Mouse (Mus musculus) forebrain, embryonic 15.5 days (tissue): ENCODE measurements at regions not wholly inside any gene's neighbourhood (a gene's known extent, or its start where the extent isn't known, plus 50 kb on each side); places are given as distances from the start of the nearest gene placed in this dataset.
"Not testable (repeated sequence)": the region's sequence is repeated elsewhere in the genome, so short reads cannot be mapped to it uniquely, and the experiment has no call there.

Source experiments
- ATAC-seq: fragments of 200-750 bp; cut with Nextera tagmentation; replicated peaks from 2 replicates; pipeline ENCODE4 v1.8.0; 2017; ENCODE audit warnings: mild to moderate bottlenecking, moderate TSS enrichment, moderate library complexity
- H3K27ac ChIP-seq: fragments of 300-500 bp; sonication (generic); replicated peaks from 2 replicates; pipeline ENCODE4 v1.5.1; 2015; ENCODE audit warnings: mild to moderate bottlenecking, inconsistent platforms
- H3K27me3 ChIP-seq: fragments of 300-500 bp; sonication (generic); 2 replicates; pipeline ENCODE4 v1.6.1; 2015; ENCODE audit warnings: inconsistent platforms
- H3K36me3 ChIP-seq: fragments of 300-500 bp; sonication (generic); 2 replicates; pipeline ENCODE4 v1.6.1; 2015; ENCODE audit warnings: mild to moderate bottlenecking, inconsistent platforms
- H3K4me1 ChIP-seq: fragments of 300-500 bp; sonication (generic); 2 replicates; pipeline ENCODE4 v1.6.1; 2015; ENCODE audit warnings: inconsistent platforms
- H3K4me2 ChIP-seq: fragments of 300-500 bp; sonication (generic); replicated peaks from 2 replicates; pipeline ENCODE4 v1.6.1; 2015; ENCODE audit warnings: mild to moderate bottlenecking, inconsistent platforms
- H3K4me3 ChIP-seq: fragments of 300-500 bp; sonication (generic); 2 replicates; pipeline ENCODE4 v1.5.1; 2015; ENCODE audit warnings: mild to moderate bottlenecking, inconsistent platforms
- H3K9ac ChIP-seq: fragments of 300-500 bp; sonication (generic); replicated peaks from 2 replicates; pipeline ENCODE4 v1.6.1; 2015; ENCODE audit warnings: mild to moderate bottlenecking, inconsistent platforms
- H3K9me3 ChIP-seq: fragments of 300-500 bp; sonication (generic); 2 replicates; pipeline ENCODE4 v1.6.1; 2016; ENCODE audit warnings: inconsistent platforms
- WGBS: fragments of 180-500 bp; shearing (Covaris S2); methylation state at CpG from one replicate; pipeline ENCODE4 v1.1.7; 2015; ENCODE audit warnings: mixed read lengths; 5-methylcytosine and 5-hydroxymethylcytosine counted together

DNA sequence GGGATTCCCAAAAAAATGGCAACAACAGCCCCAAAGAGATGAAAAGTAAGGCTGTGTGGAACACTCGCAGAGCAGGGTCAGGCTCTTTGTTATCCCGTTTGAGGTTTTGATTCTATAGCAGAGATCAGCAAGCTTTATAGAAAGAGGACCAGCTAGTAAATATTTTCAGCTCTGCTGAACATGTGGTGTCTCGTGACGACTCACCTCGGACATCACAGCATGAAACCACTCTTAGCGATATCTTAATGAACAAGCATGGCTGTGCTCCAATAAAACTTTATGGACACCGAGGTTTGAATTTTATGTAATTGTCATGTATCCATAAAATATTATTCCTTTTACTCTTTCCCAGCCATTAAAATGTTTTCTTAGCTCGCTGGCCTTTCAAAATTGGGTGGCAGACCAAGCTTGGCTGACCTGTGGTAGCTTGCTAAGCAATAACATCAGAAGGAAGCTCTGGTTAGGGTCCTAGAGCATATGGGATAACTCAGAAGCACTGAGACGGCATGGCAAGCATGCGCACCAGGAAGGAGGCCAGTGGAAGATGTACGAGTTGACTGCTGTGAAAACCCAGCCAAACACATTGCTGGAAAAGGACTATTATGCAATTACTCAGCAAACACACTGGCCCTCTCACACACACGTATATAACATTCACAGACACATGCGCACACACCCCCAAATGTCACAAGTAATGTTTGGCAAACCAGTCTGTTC, 81.4 kb upstream of the Gm12728 start:
- no peaks in the 10 kb centered on the region for H3K36me3 ChIP-seq
- no peaks in the 10 kb centered on the region for H3K9me3 ChIP-seq
- no peak overlapping the region for H3K4me3 ChIP-seq
- no peak overlapping the region for H3K9ac ChIP-seq
- H3K4me1 ChIP-seq, result no peaks in the 10 kb centered on the region
- H3K27me3 ChIP-seq, result no peaks in the 10 kb centered on the region
- H3K4me2 ChIP-seq, result no peak overlapping the region
- WGBS, result 67% methylated on average over 13 of the region's 13 CpGs
- H3K27ac ChIP-seq, result no peak overlapping the region
- ATAC-seq, result no peak

DNA sequence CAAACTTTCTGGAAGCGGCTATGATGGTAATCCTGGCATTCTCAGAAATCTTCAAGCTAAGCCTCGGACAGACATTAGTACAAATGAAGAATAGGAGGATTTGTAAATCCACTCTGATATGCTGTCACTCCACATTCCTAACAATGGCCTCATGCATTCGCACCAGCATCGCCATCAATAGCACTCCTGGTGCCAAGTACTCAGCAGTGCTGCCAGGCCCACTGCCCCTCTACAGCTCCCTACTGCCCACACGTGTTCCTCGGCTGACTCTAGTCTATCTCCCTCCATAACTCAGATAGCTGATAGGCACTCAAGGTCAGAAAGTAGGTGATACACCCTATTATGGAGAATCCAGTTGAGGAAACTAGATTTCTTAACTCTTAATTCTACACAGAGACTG, 75.7 kb upstream of the Gm12728 start:
- no peak for ATAC-seq
- WGBS, result 88% methylated on average over 6 of the region's 6 CpGs

DNA sequence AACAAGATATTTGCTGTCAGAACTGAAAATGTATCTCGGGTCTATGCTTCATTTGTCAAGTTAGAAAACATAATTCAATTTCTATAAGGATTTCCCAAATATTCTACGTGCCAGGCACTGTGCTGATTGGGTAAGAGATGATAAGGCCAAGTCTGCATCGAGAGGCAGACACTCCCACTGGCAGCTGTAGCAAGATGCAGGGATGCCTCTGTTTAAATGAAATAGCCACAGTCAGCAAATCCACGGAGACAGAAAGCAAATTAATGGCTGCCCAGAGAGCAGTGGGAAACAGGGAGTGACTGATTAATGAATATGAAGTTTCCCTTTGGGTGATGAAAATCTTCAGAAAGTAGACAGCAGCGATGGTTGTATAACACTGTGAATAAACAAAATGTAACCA, 71.6 kb upstream of the Gm12728 start:
- H3K9ac ChIP-seq, result no peak overlapping the region
- 67% methylated on average over 5 of the region's 5 CpGs for WGBS
- no peaks in the 10 kb centered on the region for H3K27me3 ChIP-seq
- no peaks in the 10 kb centered on the region; the same call in 1 of the 2 replicates for H3K9me3 ChIP-seq
- H3K27ac ChIP-seq, result no peak overlapping the region
- no peak for ATAC-seq
- no peak overlapping the region for H3K4me3 ChIP-seq
- H3K4me1 ChIP-seq, result no peaks in the 10 kb centered on the region
- no peak overlapping the region for H3K4me2 ChIP-seq
- H3K36me3 ChIP-seq, result no peaks in the 10 kb centered on the region

More for the DNA sequence above, 75.7 kb upstream of the Gm12728 start:
- no peak overlapping the region for H3K9ac ChIP-seq
- no peaks in the 10 kb centered on the region for H3K36me3 ChIP-seq
- H3K4me1 ChIP-seq, result no peaks in the 10 kb centered on the region
- H3K27me3 ChIP-seq, result no peaks in the 10 kb centered on the region
- no peak overlapping the region for H3K27ac ChIP-seq
- H3K4me3 ChIP-seq, result no peak overlapping the region
- no peaks in the 10 kb centered on the region; the same call in 1 of the 2 replicates for H3K9me3 ChIP-seq
- no peak overlapping the region for H3K4me2 ChIP-seq

DNA sequence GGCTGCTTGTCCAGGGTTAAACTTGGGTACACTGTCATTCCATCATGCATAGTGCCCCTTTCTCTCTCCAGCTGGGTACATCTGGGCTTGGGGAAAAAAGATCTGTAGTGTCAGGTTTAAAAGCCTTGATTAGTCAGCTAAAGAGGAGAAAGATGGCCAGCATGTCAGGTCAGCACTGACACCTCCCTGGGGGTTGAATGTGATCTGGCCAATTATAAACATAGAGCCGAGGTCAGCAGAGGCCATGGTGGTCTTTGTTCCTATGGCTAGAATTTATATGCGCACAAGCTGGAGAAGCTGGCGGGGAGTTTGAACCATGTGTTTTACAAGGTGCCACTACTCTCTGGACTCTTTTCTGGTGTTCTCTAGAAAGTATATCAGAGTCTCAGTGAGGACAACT, 61.0 kb upstream of the Gm12728 start:
- Histone ChIP-seq H3K4me3 (no peak overlapping the region), H3K9ac (no peak overlapping the region), H3K36me3 (no peaks in the 10 kb centered on the region), H3K4me1 (no peaks in the 10 kb centered on the region), H3K9me3 (no peaks in the 10 kb centered on the region), H3K27me3 (no peaks in the 10 kb centered on the region), H3K4me2 (no peak overlapping the region), H3K27ac (no peak overlapping the region)
- 88% methylated on average over 3 of the region's 3 CpGs for WGBS
- no peak for ATAC-seq

DNA sequence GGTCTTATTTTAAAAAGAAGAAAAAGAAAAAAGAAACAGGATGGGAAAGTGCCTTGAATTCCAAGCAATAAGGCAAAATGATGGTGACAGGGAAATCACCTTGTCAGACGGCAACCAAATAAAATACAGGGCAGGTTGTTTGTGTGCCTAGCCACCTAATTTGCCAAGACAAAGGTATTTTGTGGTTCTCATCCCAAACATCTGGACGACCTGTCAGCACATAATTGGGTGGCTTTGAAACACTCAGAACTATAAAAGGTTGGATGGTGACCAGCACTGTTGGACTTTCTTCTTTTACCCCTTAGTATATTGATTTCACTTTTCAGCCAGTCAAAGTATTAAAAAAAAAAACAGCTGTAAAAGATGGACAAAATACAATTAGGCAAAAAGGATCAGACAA, 58.8 kb upstream of the Gm12728 start:
- WGBS, result 66% methylated on average over 2 of the region's 2 CpGs
- Histone ChIP-seq H3K9ac (no peak overlapping the region), H3K4me2 (no peak overlapping the region), H3K4me1 (no peaks in the 10 kb centered on the region), H3K27ac (no peak overlapping the region), H3K36me3 (no peaks in the 10 kb centered on the region), H3K4me3 (no peak overlapping the region), H3K9me3 (no peaks in the 10 kb centered on the region), H3K27me3 (no peaks in the 10 kb centered on the region)
- ATAC-seq, result no peak

DNA sequence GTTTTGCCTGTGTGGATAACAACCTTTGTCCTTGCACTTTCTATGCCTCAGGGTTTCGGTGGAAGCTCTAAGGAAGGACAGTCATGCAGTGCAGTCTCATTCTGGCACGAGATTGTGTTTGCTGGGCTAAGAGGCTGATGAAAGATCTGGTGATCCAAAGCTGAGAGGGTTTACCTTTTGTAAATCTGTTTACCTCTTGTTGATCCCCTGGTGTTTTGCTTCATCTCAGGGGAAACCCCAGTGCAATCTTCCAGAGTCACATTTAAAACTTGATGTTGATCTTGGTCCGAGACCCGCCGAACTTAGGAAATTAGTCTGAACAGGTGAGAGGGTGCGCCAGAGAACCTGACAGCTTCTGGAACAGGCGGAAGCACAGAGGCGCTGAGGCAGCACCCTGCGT, 54.6 kb upstream of the Gm12728 start:
- 82% methylated on average over 6 of the region's 9 CpGs for WGBS

More for the DNA sequence above, 54.6 kb upstream of the Gm12728 start:
- H3K36me3 ChIP-seq, H3K27me3 ChIP-seq, H3K4me3 ChIP-seq, H3K27ac ChIP-seq, H3K4me1 ChIP-seq, ATAC-seq, H3K4me2 ChIP-seq, H3K9ac ChIP-seq, H3K9me3 ChIP-seq: not testable (repeated sequence)
